Mouse (Mus musculus): ENCODE results near the gene Armh3. TPM values are rescaled to one million over a fixed set of nuclear protein-coding genes. Genes with fewer than 3 reads are reported as not detected.

The Armh3 gene
- polyA plus RNA-seq, 1 experiment from 2014 or later: 23.9 TPM

GRCm38 (mm10) chr19:45947286-45947685 is 51.0 kb downstream of the Armh3 start:
- no peaks in the 10 kb centered on the region for H3K27me3 ChIP-seq
- no peak overlapping the region for H3K4me2 ChIP-seq
- no peaks in the 10 kb centered on the region for H3K4me1 ChIP-seq (replicated peaks)
- H3K9me3 ChIP-seq: no peaks in the 10 kb centered on the region
- no peak overlapping the region for H3K4me3 ChIP-seq
- no peak overlapping the region for H3K27ac ChIP-seq
- H3K9ac ChIP-seq: no peak overlapping the region
- H3K36me3 ChIP-seq: peaks cover 55% of the 10 kb centered on the region
- no peak for ATAC-seq (ENCODE audit: low FRiP score)
- 100% methylated on average over 2 of the region's 2 CpGs for WGBS

- Histone ChIP-seq H3K4me2 (no peak overlapping the region), H3K4me3 (no peak overlapping the region), H3K27ac (no peak overlapping the region), H3K9me3 (no peaks in the 10 kb centered on the region), H3K4me1 (replicated peaks) (no peaks in the 10 kb centered on the region), H3K36me3 (peaks cover 55% of the 10 kb centered on the region), H3K27me3 (no peaks in the 10 kb centered on the region), H3K9ac (no peak overlapping the region)
- ATAC-seq (ENCODE audit: low FRiP score): no peak
- 90% methylated on average over 9 of the region's 9 CpGs for WGBS
These were observed 51.7 kb downstream of the Armh3 start for GRCm38 (mm10) chr19:45946541-45946940.

GRCm38 (mm10) chr19:45945986-45946385 is 52.3 kb downstream of the Armh3 start:
- Histone ChIP-seq H3K9ac (no peak overlapping the region), H3K27me3 (no peaks in the 10 kb centered on the region), H3K4me3 (no peak overlapping the region), H3K36me3 (peaks cover 53% of the 10 kb centered on the region), H3K4me1 (replicated peaks) (no peaks in the 10 kb centered on the region), H3K27ac (no peak overlapping the region), H3K9me3 (no peaks in the 10 kb centered on the region), H3K4me2 (no peak overlapping the region)
- no peak for ATAC-seq (ENCODE audit: low FRiP score)
- 96% methylated on average over 2 of the region's 2 CpGs for WGBS

GRCm38 (mm10) chr19:45943758-45944157 is 54.5 kb downstream of the Armh3 start:
- 84% methylated on average over 4 of the region's 4 CpGs for WGBS
- no peaks in the 10 kb centered on the region for H3K4me1 ChIP-seq (replicated peaks)
- H3K9me3 ChIP-seq: no peaks in the 10 kb centered on the region
- ATAC-seq (ENCODE audit: low FRiP score): no peak
- peaks cover 48% of the 10 kb centered on the region for H3K36me3 ChIP-seq
- no peak overlapping the region for H3K9ac ChIP-seq
- H3K4me2 ChIP-seq: no peak overlapping the region
- H3K4me3 ChIP-seq: no peak overlapping the region
- no peak overlapping the region for H3K27ac ChIP-seq
- H3K27me3 ChIP-seq: no peaks in the 10 kb centered on the region

DNA sequence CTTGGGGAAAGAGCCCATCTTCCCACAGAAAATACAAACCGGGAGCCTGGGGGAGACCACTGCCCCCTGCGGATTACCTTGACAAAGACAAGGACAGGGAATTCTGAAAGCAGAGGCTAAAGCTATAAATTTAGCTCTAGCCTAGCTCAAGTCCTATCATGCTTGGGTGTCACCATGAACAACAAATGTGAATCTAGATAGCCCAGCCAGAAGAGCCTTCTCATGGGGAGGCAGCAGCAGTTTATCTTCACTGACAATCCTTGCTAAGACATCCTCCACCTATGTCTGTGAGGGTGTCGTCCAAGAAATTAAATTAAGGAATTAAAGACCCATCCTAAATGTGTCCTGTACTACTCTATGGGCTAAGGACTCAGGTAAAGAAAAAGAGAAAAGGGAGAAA is 60.2 kb downstream of the Armh3 start:
- H3K9me3 ChIP-seq: no peaks in the 10 kb centered on the region
- H3K9ac ChIP-seq: no peak overlapping the region
- ATAC-seq (ENCODE audit: low FRiP score): no peak
- H3K36me3 ChIP-seq: peaks cover 30% of the 10 kb centered on the region
- no peaks in the 10 kb centered on the region for H3K27me3 ChIP-seq
- H3K27ac ChIP-seq: peak overlapping the region; percentile 66
- 18% methylated on average over 3 of the region's 3 CpGs for WGBS
- H3K4me2 ChIP-seq: no peak overlapping the region
- no peak overlapping the region for H3K4me3 ChIP-seq
- H3K4me1 ChIP-seq (replicated peaks): peaks cover 18% of the 10 kb centered on the region

GRCm38 (mm10) chr19:45937530-45937929 is 60.8 kb downstream of the Armh3 start:
- Histone ChIP-seq H3K27me3 (no peaks in the 10 kb centered on the region), H3K4me2 (no peak overlapping the region), H3K36me3 (peaks cover 35% of the 10 kb centered on the region), H3K27ac (peak overlapping the region; percentile 66), H3K9ac (no peak overlapping the region), H3K9me3 (no peaks in the 10 kb centered on the region), H3K4me3 (no peak overlapping the region), H3K4me1 (replicated peaks) (peaks cover 18% of the 10 kb centered on the region)
- 0 out of 2 replicates have a peak, but pooled peaks have one; percentile 49 for ATAC-seq (ENCODE audit: low FRiP score)
- 6% methylated on average over 9 of the region's 9 CpGs for WGBS

DNA sequence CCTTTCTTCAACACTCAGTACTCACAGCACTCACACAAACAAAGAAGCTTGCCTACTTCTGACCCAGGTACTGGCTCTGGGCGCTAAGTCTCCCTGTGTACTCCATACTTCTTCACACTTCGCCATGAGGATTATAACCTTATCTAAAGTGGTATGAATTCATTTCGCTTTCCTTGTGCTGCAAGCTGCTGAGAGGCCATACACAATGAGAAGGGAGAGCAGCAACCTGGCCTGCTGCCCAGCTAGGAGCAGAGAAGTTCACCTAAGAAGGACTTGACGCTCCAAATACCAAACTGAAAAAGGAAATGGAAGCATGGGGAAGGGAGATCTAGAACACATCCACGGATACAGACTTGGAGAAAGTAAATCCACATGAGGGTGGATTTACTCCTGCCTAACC is 71.1 kb downstream of the Armh3 start:
- WGBS: 95% methylated on average over 5 of the region's 5 CpGs
- Histone ChIP-seq H3K27ac (no peak overlapping the region), H3K4me3 (no peak overlapping the region), H3K27me3 (no peaks in the 10 kb centered on the region), H3K4me1 (replicated peaks) (no peaks in the 10 kb centered on the region), H3K36me3 (peaks cover 56% of the 10 kb centered on the region), H3K4me2 (no peak overlapping the region), H3K9ac (no peak overlapping the region), H3K9me3 (no peaks in the 10 kb centered on the region)
- ATAC-seq (ENCODE audit: low FRiP score): no peak

DNA sequence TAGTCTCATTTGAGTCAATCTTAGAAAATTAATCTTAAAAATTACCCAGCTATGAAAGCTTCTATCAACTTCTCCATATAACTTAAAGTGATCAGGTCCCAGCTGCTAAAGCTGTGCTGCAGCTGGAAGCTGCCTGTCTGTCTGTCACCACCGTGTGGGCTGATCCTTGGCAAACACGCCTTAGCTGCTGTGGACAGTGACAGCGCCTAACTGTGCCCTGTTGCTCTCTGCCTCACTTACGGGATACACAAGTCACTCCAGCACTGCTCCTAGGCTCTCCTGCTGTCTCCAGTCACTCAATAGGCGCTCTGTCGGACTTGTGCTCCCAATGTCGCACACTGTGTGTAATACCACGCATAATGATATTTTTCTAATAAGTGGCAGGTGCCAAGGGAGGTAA is 71.9 kb downstream of the Armh3 start:
- no peak overlapping the region for H3K27ac ChIP-seq
- no peaks in the 10 kb centered on the region for H3K9me3 ChIP-seq
- H3K9ac ChIP-seq: no peak overlapping the region
- H3K36me3 ChIP-seq: peaks cover 55% of the 10 kb centered on the region
- 90% methylated on average over 8 of the region's 8 CpGs for WGBS
- H3K4me3 ChIP-seq: no peak overlapping the region
- H3K27me3 ChIP-seq: no peaks in the 10 kb centered on the region
- no peak overlapping the region for H3K4me2 ChIP-seq
- H3K4me1 ChIP-seq (replicated peaks): no peaks in the 10 kb centered on the region
- no peak for ATAC-seq (ENCODE audit: low FRiP score)

DNA sequence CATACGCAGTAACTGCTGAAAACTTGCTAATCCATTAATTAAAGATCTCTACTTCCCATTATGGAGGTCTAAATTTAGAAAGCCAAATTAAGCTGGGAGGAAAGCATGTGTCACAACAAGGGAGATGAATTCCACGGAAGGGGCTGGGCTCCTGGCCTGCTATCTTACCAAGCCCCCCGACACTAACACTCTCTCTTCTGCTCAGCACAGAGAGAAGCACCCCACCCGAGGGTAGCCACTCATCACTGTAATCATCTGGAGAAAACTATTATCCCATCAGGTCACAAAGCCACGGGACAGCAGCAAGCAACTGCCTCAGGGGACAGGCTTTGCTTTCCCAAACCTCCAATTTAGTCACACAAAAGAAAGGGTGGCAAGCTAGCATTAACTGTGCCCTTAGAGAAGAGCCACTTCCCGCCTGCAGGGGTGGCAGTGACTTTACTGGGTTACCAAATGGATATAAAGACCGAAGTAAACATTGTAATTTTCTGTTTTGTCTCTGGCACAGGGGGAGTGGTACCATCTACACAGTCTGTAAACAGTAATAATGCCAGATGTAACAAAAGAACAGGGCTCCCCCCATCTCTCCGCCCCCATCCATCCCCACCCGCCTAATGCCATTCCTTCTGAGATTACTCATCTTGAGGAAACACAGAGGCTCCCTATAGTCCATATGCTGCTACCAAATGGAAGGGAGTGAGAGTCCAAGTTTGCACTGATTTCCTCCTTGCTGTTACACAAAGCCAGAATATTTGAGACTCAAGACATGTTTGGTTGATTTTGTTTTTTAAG is 77.8 kb downstream of the Armh3 start:
- no peak for ATAC-seq (ENCODE audit: low FRiP score)
- Histone ChIP-seq H3K4me3 (no peak overlapping the region), H3K4me1 (replicated peaks) (peaks cover 2% of the 10 kb centered on the region; the same call in 1 of the 2 replicates), H3K4me2 (no peak overlapping the region), H3K9ac (no peak overlapping the region), H3K36me3 (peaks cover 33% of the 10 kb centered on the region), H3K27ac (no peak overlapping the region), H3K27me3 (no peaks in the 10 kb centered on the region), H3K9me3 (no peaks in the 10 kb centered on the region)
- 54% methylated on average over 9 of the region's 9 CpGs for WGBS

GRCm38 (mm10) chr19:45918406-45918805 is 79.9 kb downstream of the Armh3 start:
- no peak overlapping the region for H3K4me2 ChIP-seq
- no peak overlapping the region for H3K9ac ChIP-seq
- 95% methylated on average over 6 of the region's 6 CpGs for WGBS
- no peaks in the 10 kb centered on the region for H3K9me3 ChIP-seq
- peaks cover 20% of the 10 kb centered on the region for H3K36me3 ChIP-seq
- ATAC-seq (ENCODE audit: low FRiP score): no peak
- H3K27me3 ChIP-seq: no peaks in the 10 kb centered on the region
- H3K4me1 ChIP-seq (replicated peaks): peaks cover 2% of the 10 kb centered on the region; the same call in 1 of the 2 replicates
- H3K4me3 ChIP-seq: no peak overlapping the region
- no peak overlapping the region for H3K27ac ChIP-seq

- H3K4me2 ChIP-seq: no peak overlapping the region
- no peak for ATAC-seq (ENCODE audit: low FRiP score)
- no peaks in the 10 kb centered on the region for H3K27me3 ChIP-seq
- no peaks in the 10 kb centered on the region for H3K9me3 ChIP-seq
- peak overlapping the region; percentile 41; the same call in 1 of the 2 replicates for H3K27ac ChIP-seq
- no peak overlapping the region for H3K4me3 ChIP-seq
- 69% methylated on average over 3 of the region's 3 CpGs for WGBS
- H3K36me3 ChIP-seq: peaks cover 20% of the 10 kb centered on the region
- H3K4me1 ChIP-seq (replicated peaks): peaks cover 2% of the 10 kb centered on the region; the same call in 1 of the 2 replicates
- no peak overlapping the region for H3K9ac ChIP-seq
These were observed 80.4 kb downstream of the Armh3 start for GRCm38 (mm10) chr19:45917856-45918255.

DNA sequence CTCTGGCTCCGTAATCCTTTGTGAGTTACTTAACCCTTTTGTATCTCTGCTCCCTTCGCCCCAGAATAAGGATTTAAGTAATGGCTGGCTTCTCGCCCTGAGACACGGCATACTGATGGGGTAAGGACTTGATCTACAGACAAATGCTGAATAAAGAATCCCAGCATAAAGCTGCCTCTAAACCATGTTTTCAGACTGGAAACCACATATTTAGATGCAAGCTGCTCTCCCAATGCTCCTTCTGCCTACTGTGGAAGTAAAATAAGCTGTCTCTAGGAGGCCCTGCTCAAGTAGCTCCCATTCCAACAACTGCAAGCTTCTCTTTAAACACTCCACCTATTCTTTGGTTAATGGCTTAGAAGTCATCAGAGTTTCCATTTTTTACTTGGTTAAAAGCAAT is 81.8 kb downstream of the Armh3 start:
- H3K27ac ChIP-seq: no peak overlapping the region
- H3K4me1 ChIP-seq (replicated peaks): peaks cover 2% of the 10 kb centered on the region; the same call in 1 of the 2 replicates
- no peaks in the 10 kb centered on the region for H3K27me3 ChIP-seq
- no peaks in the 10 kb centered on the region for H3K9me3 ChIP-seq
- no peak overlapping the region for H3K4me2 ChIP-seq
- ATAC-seq (ENCODE audit: low FRiP score): no peak
- peaks cover 11% of the 10 kb centered on the region; the same call in 1 of the 2 replicates for H3K36me3 ChIP-seq
- 74% methylated on average over 4 of the region's 4 CpGs for WGBS
- no peak overlapping the region for H3K4me3 ChIP-seq
- H3K9ac ChIP-seq: no peak overlapping the region

GRCm38 (mm10) chr19:45916026-45916425 is 82.3 kb downstream of the Armh3 start:
- no peak overlapping the region for H3K9ac ChIP-seq
- H3K9me3 ChIP-seq: no peaks in the 10 kb centered on the region
- 84% methylated on average over 3 of the region's 3 CpGs for WGBS
- peaks cover 8% of the 10 kb centered on the region; the same call in 1 of the 2 replicates for H3K36me3 ChIP-seq
- H3K4me3 ChIP-seq: no peak overlapping the region
- H3K4me2 ChIP-seq: no peak overlapping the region
- H3K27me3 ChIP-seq: no peaks in the 10 kb centered on the region
- no peak overlapping the region for H3K27ac ChIP-seq
- ATAC-seq (ENCODE audit: low FRiP score): no peak
- peaks cover 2% of the 10 kb centered on the region; the same call in 1 of the 2 replicates for H3K4me1 ChIP-seq (replicated peaks)

All from hindbrain, embryonic 13.5 days (tissue).